Mouse (Mus musculus) E14TG2a.4 (cell line): Measurements from ENCODE around the gene Myrip.

ENCODE experiments used
- CTCF ChIP-seq: conservative IDR thresholded peaks from 2 replicates; pipeline ENCODE4 v1.5.1; 2014; ENCODE audit warnings: low read length
- POU5F1 ChIP-seq: IDR thresholded peaks from 2 replicates; pipeline ENCODE4 v1.6.1; 2014; ENCODE audit warnings: low read length, borderline replicate concordance

DNA sequence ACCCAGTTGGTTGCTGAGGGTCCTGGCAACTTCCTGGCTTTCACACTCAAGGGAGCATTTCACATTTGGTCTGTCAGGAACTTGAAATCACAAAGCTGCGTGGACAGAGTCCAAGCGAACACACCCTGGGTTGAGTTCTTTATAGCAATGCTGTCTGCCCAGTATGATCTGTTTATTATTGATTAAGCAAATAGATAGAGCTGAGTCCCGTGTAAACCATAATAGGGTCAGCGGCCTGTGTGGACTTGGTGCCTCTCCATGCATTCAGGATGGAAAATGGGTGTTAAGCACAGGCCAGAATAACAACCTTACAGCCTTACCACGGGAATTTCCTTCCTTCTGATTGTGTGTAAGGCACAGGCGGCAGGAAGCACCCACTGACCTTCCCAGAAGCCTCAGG lies 49.0 kb downstream of the Myrip start:
- TF ChIP-seq CTCF, result no peak
- TF ChIP-seq POU5F1, result no peak
